Mouse (Mus musculus): Measurements from ENCODE around the gene Gpr153. TPM values are rescaled to one million over a fixed set of nuclear protein-coding genes. Genes with fewer than 3 reads are reported as not detected.

Gene Gpr153
- total and polyA plus RNA-seq, 3 experiments: 0.08 TPM; not detected in 2

- peaks cover 0 to 19% of the 10 kb centered on the region in 2 experiments; a peak in 3 of 4 replicates for H3K4me1 ChIP-seq (ENCODE audit: control insufficient read depth in 1 of 2, insufficient read depth in 2 of 2, low read length in 2 of 2)
- peak; percentile 18 for DNase-seq (ENCODE audit: low read depth, low spot score)
- H3K9ac ChIP-seq (ENCODE audit: control insufficient read depth, low read depth, low read length, poor library complexity, severe bottlenecking): peak overlapping the region; percentile 68
- peak overlapping the region; percentile 54 for H3K27ac ChIP-seq (ENCODE audit: control insufficient read depth, low read depth, low read length)
- no peaks in the 10 kb centered on the region for H3K9me3 ChIP-seq (replicated peaks; ENCODE audit: insufficient read depth, low read length)
- H3K27me3 ChIP-seq (ENCODE audit: control insufficient read depth in 1 of 2, insufficient read depth in 2 of 2, low read length in 2 of 2): no peaks in the 10 kb centered on the region
- peaks cover 41% of the 10 kb centered on the region for H3K79me2 ChIP-seq (ENCODE audit: control insufficient read depth, insufficient read depth, low read length, poor library complexity)
- peaks cover 17 to 18% of the 10 kb centered on the region in 2 experiments for H3K36me3 ChIP-seq (ENCODE audit: control insufficient read depth in 1 of 2, insufficient read depth in 2 of 2, low read length in 2 of 2)
- peak; percentile 67 for TF ChIP-seq ZNF384 (IDR thresholded peaks at IDR 0.05; ENCODE audit: low read depth, low read length)
- TF ChIP-seq EP300 (IDR thresholded peaks at IDR 0.05; ENCODE audit: low read depth in 1 of 2, low read length in 2 of 2): 0 out of 4 replicates have a peak, but pooled peaks of 1 of the 2 experiments have one; percentile 11
- TF ChIP-seq RCOR1 (IDR thresholded peaks at IDR 0.05; ENCODE audit: low read depth, low read length): 0 out of 2 replicates have a peak, but pooled peaks have one; percentile 30
- TF ChIP-seq USF1 (IDR thresholded peaks at IDR 0.05; ENCODE audit: low read depth, low read length): no peak
- 0 out of 2 replicates have a peak, but pooled peaks have one; percentile 5 for TF ChIP-seq NELFE (IDR thresholded peaks at IDR 0.05; ENCODE audit: low read depth, low read length)
- TF ChIP-seq ETS1 (IDR thresholded peaks at IDR 0.05; ENCODE audit: low read depth, low read length): no peak
- H3K4me3 ChIP-seq (ENCODE audit: control insufficient read depth in 1 of 2, insufficient read depth in 1 of 2, low read depth in 2 of 2, low read length in 2 of 2): peak overlapping the region; percentile 33 to 61
These were observed 50.9 kb downstream of the Gpr153 start for GRCm38 (mm10) chr4:152324641-152325562.

GRCm38 (mm10) chr4:152325574-152326411, 51.8 kb downstream of the Gpr153 start, which contains the start of gene Rpl22:
TSS of gene Rpl22 (plus strand) at chr4:152325742.
- H3K4me3 ChIP-seq (ENCODE audit: control insufficient read depth in 1 of 2, insufficient read depth in 1 of 2, low read depth in 2 of 2, low read length in 2 of 2): peak within 1 kb of the TSS; percentile 84 to 92
- H3K27me3 ChIP-seq (ENCODE audit: control insufficient read depth in 1 of 2, insufficient read depth in 2 of 2, low read length in 2 of 2): no peaks in the 10 kb centered on the region
- peaks cover 45% of the 10 kb centered on the region for H3K79me2 ChIP-seq (ENCODE audit: control insufficient read depth, insufficient read depth, low read length, poor library complexity)
- H3K9ac ChIP-seq (ENCODE audit: control insufficient read depth, low read depth, low read length, poor library complexity, severe bottlenecking): peak within 1 kb of the TSS; percentile 91
- H3K36me3 ChIP-seq (ENCODE audit: control insufficient read depth in 1 of 2, insufficient read depth in 2 of 2, low read length in 2 of 2): peaks cover 17 to 18% of the 10 kb centered on the region in 2 experiments
- peak; percentile 98 for DNase-seq (ENCODE audit: low read depth, low spot score)
- peak within 1 kb of the TSS; percentile 70 for H3K27ac ChIP-seq (ENCODE audit: control insufficient read depth, low read depth, low read length)
- no peaks in the 10 kb centered on the region for H3K9me3 ChIP-seq (replicated peaks; ENCODE audit: insufficient read depth, low read length)
- H3K4me1 ChIP-seq (ENCODE audit: control insufficient read depth in 1 of 2, insufficient read depth in 2 of 2, low read length in 2 of 2): peaks cover 0 to 19% of the 10 kb centered on the region in 2 experiments; a peak in 3 of 4 replicates
- TF ChIP-seq POLR2AphosphoS5 (IDR thresholded peaks at IDR 0.05; ENCODE audit: borderline replicate concordance, low read depth, low read length): 0 out of 2 replicates have a peak, but pooled peaks have one; percentile 78
- no peak; the same call in 1 of the 2 replicates for TF ChIP-seq GABPA (IDR thresholded peaks at IDR 0.05; ENCODE audit: low read depth, low read length)
- TF ChIP-seq JUND (IDR thresholded peaks at IDR 0.05; ENCODE audit: low read depth, low read length): no peak
- no peak for TF ChIP-seq RCOR1 (IDR thresholded peaks at IDR 0.05; ENCODE audit: low read depth, low read length)
- peak; percentile 100 for TF ChIP-seq SIN3A (IDR thresholded peaks at IDR 0.05; ENCODE audit: low read length)
- no peak for TF ChIP-seq CTCF (IDR thresholded peaks at IDR 0.05 in 2 of 3, conservative IDR thresholded peaks at IDR 0.05 in 1 of 3; ENCODE audit: control insufficient read depth in 1 of 3, insufficient read depth in 1 of 3, low read depth in 2 of 3, low read length in 3 of 3, poor library complexity in 1 of 3, severe bottlenecking in 1 of 3)
- TF ChIP-seq GATA1 (IDR thresholded peaks at IDR 0.05; ENCODE audit: low read depth, low read length): no peak
- peak; percentile 100 for TF ChIP-seq CHD1 (IDR thresholded peaks at IDR 0.05; ENCODE audit: low read depth, low read length)
- peak; percentile 94; the same call in 1 of the 2 replicates for TF ChIP-seq MAZ (IDR thresholded peaks at IDR 0.05; ENCODE audit: low read depth, low read length)
- TF ChIP-seq RAD21 (IDR thresholded peaks at IDR 0.05; ENCODE audit: low read depth, low read length): no peak
- peak; percentile 92 for TF ChIP-seq MXI1 (IDR thresholded peaks at IDR 0.05; ENCODE audit: low read depth, low read length)
- peak; percentile 81 to 88 for TF ChIP-seq POLR2A (IDR thresholded peaks at IDR 0.05; ENCODE audit: control insufficient read depth in 1 of 2, insufficient read depth in 1 of 2, low read depth in 1 of 2, low read length in 2 of 2, poor library complexity in 1 of 2)
- peak; percentile 86 for TF ChIP-seq NRF1 (IDR thresholded peaks at IDR 0.05; ENCODE audit: insufficient read depth, low read depth, low read length, poor library complexity, severe bottlenecking)
- peak; percentile 94 for TF ChIP-seq TBP (IDR thresholded peaks at IDR 0.05; ENCODE audit: low read depth, low read length)
- no peak for TF ChIP-seq CHD2 (IDR thresholded peaks at IDR 0.05; ENCODE audit: low read length)
- TF ChIP-seq SMC3 (IDR thresholded peaks at IDR 0.05; ENCODE audit: low read depth, low read length): no peak
- no peak for TF ChIP-seq ZNF384 (IDR thresholded peaks at IDR 0.05; ENCODE audit: low read depth, low read length)
- TF ChIP-seq MAFK (IDR thresholded peaks at IDR 0.05; ENCODE audit: borderline replicate concordance, low read depth, low read length): no peak
- TF ChIP-seq POLR2AphosphoS2 (IDR thresholded peaks at IDR 0.05; ENCODE audit: low read length): no peak
- TF ChIP-seq BHLHE40 (IDR thresholded peaks at IDR 0.05; ENCODE audit: borderline replicate concordance, low read depth, low read length): no peak
- TF ChIP-seq KAT2A (conservative IDR thresholded peaks at IDR 0.05; ENCODE audit: low read depth, low read length): peak; percentile 63; the same call in 1 of the 2 replicates
- no peak; the same call in 1 of the 2 replicates for TF ChIP-seq MYC (IDR thresholded peaks at IDR 0.05; ENCODE audit: low read depth, low read length)
- TF ChIP-seq ZMIZ1 (IDR thresholded peaks at IDR 0.05; ENCODE audit: low read depth, low read length): no peak; the same call in 1 of the 2 replicates
- TF ChIP-seq ETS1 (IDR thresholded peaks at IDR 0.05; ENCODE audit: low read depth, low read length): no peak; the same call in 1 of the 2 replicates

Data from MEL (cell line).